9 mouse cellular contexts compared by ENCODE assay signal in the genomic region with DNA sequence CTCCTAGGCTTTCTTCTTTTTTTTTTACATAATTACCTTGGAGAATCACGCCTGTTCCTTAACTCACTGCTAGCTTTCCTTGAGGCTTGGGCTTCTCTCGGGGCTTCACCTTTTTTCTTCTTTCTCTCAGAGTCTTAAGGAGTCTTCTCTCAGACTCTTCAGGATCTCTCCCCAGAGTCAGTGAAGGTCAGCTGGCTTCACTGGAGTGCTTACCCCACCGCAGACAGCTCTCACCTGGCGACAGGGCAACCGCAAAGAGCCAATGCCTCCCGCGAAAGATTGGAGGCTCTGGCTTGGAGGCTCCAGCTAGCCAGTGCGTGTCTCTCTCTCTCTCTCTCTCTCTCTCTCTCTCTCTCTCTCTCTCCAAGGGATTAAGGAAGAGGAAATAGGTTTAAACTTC.
DNase-seq lines count a peak whose midpoint lies in the region; ATAC-seq lines count a peak whose summit lies in the region.
"Had no signal": no experiment of that assay in that cellular context is flagged by ENCODE, and none has a peak within 500 bp of the region (broad histone marks: within the 10 kb centered on the region; RNA-seq: fewer than 3 reads in every experiment).

No protein-coding gene starts in this region.

- 29% methylated on average over 8 of the region's 8 CpGs for WGBS in kidney, embryonic 15.5 days
- WGBS in embryonic facial prominence, embryonic 12.5 days = 16% methylated on average over 8 of the region's 8 CpGs
- WGBS in hindbrain, embryonic 14.5 days = 7% methylated on average over 8 of the region's 8 CpGs
- 16% methylated on average over 8 of the region's 8 CpGs for WGBS in neural tube, embryonic 13.5 days

- H3K27me3 ChIP-seq in kidney, embryonic 15.5 days = peaks cover 71% of the 10 kb centered on the region
- peaks cover 42% of the 10 kb centered on the region for H3K27me3 ChIP-seq in embryonic facial prominence, embryonic 12.5 days
- peaks cover 59% of the 10 kb centered on the region for H3K27me3 ChIP-seq in hindbrain, embryonic 14.5 days (ENCODE audit: control insufficient read depth, insufficient read depth, low read length)
- peaks cover 73% of the 10 kb centered on the region for H3K27me3 ChIP-seq in neural tube, embryonic 13.5 days

- H3K4me1 ChIP-seq in kidney, embryonic 15.5 days = peaks cover 3% of the 10 kb centered on the region; the same call in 1 of the 2 replicates
- H3K4me1 ChIP-seq in embryonic facial prominence, embryonic 12.5 days = no peaks in the 10 kb centered on the region
- no peaks in the 10 kb centered on the region for H3K4me1 ChIP-seq in hindbrain, embryonic 14.5 days (replicated peaks; ENCODE audit: control insufficient read depth, insufficient read depth, low read length)
- 0 out of 2 replicates have a peak, but pooled peaks cover 4% of the 10 kb centered on the region for H3K4me1 ChIP-seq in neural tube, embryonic 13.5 days (replicated peaks)
- H3K4me1 ChIP-seq: liver, embryonic 13.5 days had no signal

- peak overlapping the region; percentile 47 for H3K4me3 ChIP-seq in kidney, embryonic 15.5 days (replicated peaks)
- peak overlapping the region; percentile 40 for H3K4me3 ChIP-seq in embryonic facial prominence, embryonic 12.5 days
- peak overlapping the region; percentile 52 for H3K4me3 ChIP-seq in hindbrain, embryonic 14.5 days (replicated peaks; ENCODE audit: low read length)
- peak overlapping the region; percentile 50 for H3K4me3 ChIP-seq in neural tube, embryonic 13.5 days
- H3K4me3 ChIP-seq: liver, embryonic 13.5 days had no signal

- no peak overlapping the region for H3K27ac ChIP-seq in kidney, embryonic 15.5 days
- H3K27ac ChIP-seq in embryonic facial prominence, embryonic 12.5 days = no peak overlapping the region
- no peak overlapping the region for H3K27ac ChIP-seq in hindbrain, embryonic 14.5 days
- H3K27ac ChIP-seq in neural tube, embryonic 13.5 days (replicated peaks) = no peak overlapping the region
- H3K27ac ChIP-seq: liver, embryonic 13.5 days had no signal

- ATAC-seq in kidney, embryonic 15.5 days (replicated peaks; ENCODE audit: low FRiP score) = no peak
- ATAC-seq in embryonic facial prominence, embryonic 12.5 days (ENCODE audit: insufficient number of reproducible peaks, insufficient read depth, low FRiP score, low TSS enrichment) = no peak
- ATAC-seq in hindbrain, embryonic 14.5 days (ENCODE audit: low FRiP score) = no peak
- no peak for ATAC-seq in neural tube, embryonic 13.5 days (ENCODE audit: low read depth)

- DNase-seq in kidney, adult 18-20 months = no peak
- DNase-seq in hindbrain, embryonic 14.5 days (ENCODE audit: low spot score) = no peak
- no peak for DNase-seq in ovary, postnatal 10 days (ENCODE audit: low spot score)
- DNase-seq in right cerebral cortex, adult 18-20 months = no peak
- no peak for DNase-seq in c-Kit-positive CD71-positive TER-119-positive erythroid progenitor cells, embryonic 14.5 days (ENCODE audit: low spot score)
- DNase-seq: liver, embryonic 13.5 days had no signal

- H3K9me3 ChIP-seq in kidney, embryonic 15.5 days (replicated peaks) = no peaks in the 10 kb centered on the region
- H3K9me3 ChIP-seq in embryonic facial prominence, embryonic 12.5 days = no peaks in the 10 kb centered on the region
- no peaks in the 10 kb centered on the region for H3K9me3 ChIP-seq in hindbrain, embryonic 14.5 days (ENCODE audit: control insufficient read depth, low read length)
- H3K9me3 ChIP-seq in neural tube, embryonic 13.5 days = no peaks in the 10 kb centered on the region
- H3K9me3 ChIP-seq: liver, embryonic 13.5 days had no signal

- no peaks in the 10 kb centered on the region for H3K36me3 ChIP-seq in kidney, embryonic 15.5 days
- H3K36me3 ChIP-seq in embryonic facial prominence, embryonic 12.5 days = no peaks in the 10 kb centered on the region
- no peaks in the 10 kb centered on the region for H3K36me3 ChIP-seq in hindbrain, embryonic 14.5 days (replicated peaks; ENCODE audit: control insufficient read depth, insufficient read depth)
- H3K36me3 ChIP-seq in neural tube, embryonic 13.5 days = no peaks in the 10 kb centered on the region
- H3K36me3 ChIP-seq: liver, embryonic 13.5 days had no signal

- no peak overlapping the region for H3K9ac ChIP-seq in kidney, embryonic 15.5 days
- H3K9ac ChIP-seq in embryonic facial prominence, embryonic 12.5 days = no peak overlapping the region
- peak overlapping the region; percentile 39; the same call in 1 of the 2 replicates for H3K9ac ChIP-seq in hindbrain, embryonic 14.5 days
- H3K9ac ChIP-seq in neural tube, embryonic 13.5 days = no peak overlapping the region
- H3K9ac ChIP-seq: liver, embryonic 13.5 days had no signal

- peak overlapping the region; percentile 77 for H3K4me2 ChIP-seq in kidney, embryonic 15.5 days
- H3K4me2 ChIP-seq in embryonic facial prominence, embryonic 12.5 days (replicated peaks) = peak overlapping the region; percentile 70
- H3K4me2 ChIP-seq in hindbrain, embryonic 14.5 days (replicated peaks) = peak overlapping the region; percentile 69
- peak overlapping the region; percentile 69 for H3K4me2 ChIP-seq in neural tube, embryonic 13.5 days
